Mouse (Mus musculus) natural killer cell, adult 2 months (primary cell): ENCODE data around the gene C130079G13Rik.
"Not testable (repeated sequence)": the region's sequence is repeated elsewhere in the genome, so short reads cannot be mapped to it uniquely, and the experiment has no call there.

ENCODE experiments used
- DNase-seq, 2 experiments: peaks; one replicate each; pipeline ENCODE4 v3.0.0; 2022; ENCODE audit warnings: low spot score in 2 of 2

C130079G13Rik gene

DNA sequence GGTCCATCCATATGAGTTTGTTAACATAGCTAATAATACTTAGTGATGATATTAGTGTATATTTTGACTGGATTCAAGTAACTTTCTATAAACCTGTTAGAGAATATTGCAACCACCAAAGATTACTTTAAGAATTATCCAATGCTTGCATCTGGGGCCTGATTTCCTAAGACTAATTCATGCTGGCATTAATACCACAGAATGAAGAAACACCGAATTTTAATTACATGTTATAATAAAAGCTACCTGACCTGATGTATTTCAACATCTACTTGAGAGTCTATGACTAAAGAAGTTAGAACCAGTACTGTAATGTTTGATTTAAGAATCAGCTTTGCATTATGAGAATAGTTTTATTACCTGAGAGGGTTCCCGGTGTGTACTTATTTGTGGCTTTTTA lies at the start of gene C130079G13Rik:
C130079G13Rik (plus strand) TSS at position 301 of the 400 bp plus-strand sequence.
- no peak for DNase-seq

- not testable (repeated sequence) for DNase-seq
These were observed 47.4 kb upstream of the C130079G13Rik start for GRCm38 (mm10) chr3:59877601-59878000.

GRCm38 (mm10) chr3:59879801-59880554 lies 45.0 kb upstream of the C130079G13Rik start:
- DNase-seq = not testable (repeated sequence)

GRCm38 (mm10) chr3:59893276-59893675 lies 31.7 kb upstream of the C130079G13Rik start:
- DNase-seq = no peak

GRCm38 (mm10) chr3:59934621-59935020 lies 9.6 kb downstream of the C130079G13Rik start:
- DNase-seq = no peak

DNA sequence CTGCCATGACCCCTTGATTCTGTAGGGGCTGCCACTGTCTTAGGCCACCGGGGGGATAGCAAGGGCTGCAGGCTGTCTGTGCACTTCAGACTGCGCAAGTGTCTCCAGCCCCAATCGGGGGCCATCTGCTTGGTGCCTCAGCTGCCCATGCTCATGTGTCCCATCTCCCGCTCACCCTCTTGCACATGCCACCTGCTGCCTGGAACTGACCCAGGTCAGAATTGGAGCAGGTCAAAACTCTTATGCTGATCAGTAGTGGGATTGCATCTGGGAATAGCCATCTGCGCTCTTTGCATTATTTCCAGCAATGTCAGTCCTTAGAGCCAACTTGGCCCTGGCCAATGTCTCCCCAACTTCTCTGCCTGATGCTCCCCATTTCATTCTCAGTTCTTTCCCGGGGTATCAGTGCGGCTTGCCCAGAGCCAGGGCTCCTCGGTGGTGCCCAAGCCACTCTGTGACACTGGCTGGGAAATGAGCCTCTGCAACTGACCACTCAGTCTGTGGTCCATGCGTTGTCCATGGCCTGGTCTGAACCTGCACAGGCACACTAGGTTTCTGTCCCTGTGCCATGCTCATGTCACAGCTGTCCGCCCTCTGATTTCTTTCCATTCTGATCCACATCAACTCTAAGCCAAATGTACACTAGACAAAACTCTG lies 22.4 kb downstream of the C130079G13Rik start:
- no peak for DNase-seq

DNA sequence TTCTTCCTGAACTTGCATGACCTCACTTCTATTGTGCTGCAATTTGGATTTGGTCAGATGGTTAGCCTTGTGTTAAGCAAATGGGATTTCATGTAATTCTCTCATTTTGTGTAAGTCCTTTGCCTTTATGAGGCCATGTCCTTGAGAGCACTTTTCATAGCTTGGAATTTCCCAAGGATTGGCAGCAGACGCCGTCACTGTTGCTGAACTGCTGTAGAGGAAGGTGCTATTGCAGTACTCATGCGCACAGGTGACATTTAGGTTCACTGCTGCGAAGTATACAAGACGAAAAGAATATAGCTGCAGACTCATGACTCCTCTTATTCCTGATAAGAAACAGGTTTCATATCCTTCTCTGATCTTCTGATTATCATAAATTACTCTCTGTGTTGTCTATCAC lies 45.9 kb downstream of the C130079G13Rik start:
- DNase-seq = no peak

- no peak for DNase-seq
These were observed 49.6 kb downstream of the C130079G13Rik start for GRCm38 (mm10) chr3:59974591-59974990.
